Mouse (Mus musculus): Measurements from ENCODE around the gene Abcb9. TPM values are rescaled to one million over a fixed set of nuclear protein-coding genes. Genes with fewer than 3 reads are reported as not detected.

Abcb9 gene
- 1 to 10 TPM; 4.1 to 5.9 TPM for total RNA-seq (2023)

GRCm38 (mm10) chr5:124095596-124096232 lies at the start of gene Abcb9:
Gene Abcb9, minus strand, starts transcription at chr5:124095798.

GRCm38 (mm10) chr5:124115990-124116845 lies 20.6 kb upstream of the Abcb9 start, which contains the start of gene Arl6ip4:
Gene Arl6ip4, plus strand, starts transcription at chr5:124116089.

GRCm38 (mm10) chr5:124111742-124112497 lies 16.3 kb upstream of the Abcb9 start, which contains the start of gene Ogfod2:
Gene Ogfod2, plus strand, starts transcription at chr5:124112297.

GRCm38 (mm10) chr5:124032001-124032508 lies 63.5 kb downstream of the Abcb9 start, which contains the start of gene Vps37b:
Gene Vps37b, minus strand, starts transcription at chr5:124032270.

Other genes with a start within 250 kb of the Abcb9 start
- 100 to 1,000 TPM in 1 of 2 experiments, 10 to 100 TPM in 1; 92.9 to 131 TPM for gene Hcar2, start 230.3 kb downstream of the Abcb9 start, total RNA-seq (2023)
- not detected for gene Hcar1, start 215.8 kb downstream of the Abcb9 start, total RNA-seq (2023)
- 10 to 100 TPM; 24.0 to 31.1 TPM for gene Denr, start 188.6 kb downstream of the Abcb9 start, total RNA-seq (2023)
- gene Gm43518, start 168.4 kb downstream of the Abcb9 start, total RNA-seq (2023), result not detected
- gene Ccdc62, start 165.1 kb downstream of the Abcb9 start, total RNA-seq (2023), result 1 to 10 TPM in 1 of 2 experiments, under 1 TPM in 1; 0.44 to 1.7 TPM
- gene Hip1r, start 122.2 kb downstream of the Abcb9 start, total RNA-seq (2023), result 10 to 100 TPM; 73.7 to 75.1 TPM
- 10 to 100 TPM; 53.3 to 58.8 TPM for gene Vps37b, start 63.5 kb downstream of the Abcb9 start, total RNA-seq (2023)
- 10 to 100 TPM; 12.1 to 16.4 TPM for gene Ogfod2, start 16.5 kb upstream of the Abcb9 start, total RNA-seq (2023)
- gene Arl6ip4, start 20.3 kb upstream of the Abcb9 start, total RNA-seq (2023), result 10 to 100 TPM; 28.6 to 38.3 TPM
- gene Pitpnm2, start 154.0 kb upstream of the Abcb9 start, total RNA-seq (2023), result 1 to 10 TPM; 2.2 to 3.2 TPM
- 10 to 100 TPM in 1 of 2 experiments, 1 to 10 TPM in 1; 9.7 to 12.5 TPM for gene Mphosph9, start 232.2 kb upstream of the Abcb9 start, total RNA-seq (2023)
- gene 2810006K23Rik, start 232.3 kb upstream of the Abcb9 start, total RNA-seq (2023), result 1 to 10 TPM; 4.1 to 4.2 TPM